Mouse (Mus musculus): Measurements from ENCODE around the gene Jak1. TPM values are rescaled to one million over a fixed set of nuclear protein-coding genes. Genes with fewer than 3 reads are reported as not detected.

Gene Jak1
- polyA plus RNA-seq, 1 experiment, result 46.5 TPM

DNA sequence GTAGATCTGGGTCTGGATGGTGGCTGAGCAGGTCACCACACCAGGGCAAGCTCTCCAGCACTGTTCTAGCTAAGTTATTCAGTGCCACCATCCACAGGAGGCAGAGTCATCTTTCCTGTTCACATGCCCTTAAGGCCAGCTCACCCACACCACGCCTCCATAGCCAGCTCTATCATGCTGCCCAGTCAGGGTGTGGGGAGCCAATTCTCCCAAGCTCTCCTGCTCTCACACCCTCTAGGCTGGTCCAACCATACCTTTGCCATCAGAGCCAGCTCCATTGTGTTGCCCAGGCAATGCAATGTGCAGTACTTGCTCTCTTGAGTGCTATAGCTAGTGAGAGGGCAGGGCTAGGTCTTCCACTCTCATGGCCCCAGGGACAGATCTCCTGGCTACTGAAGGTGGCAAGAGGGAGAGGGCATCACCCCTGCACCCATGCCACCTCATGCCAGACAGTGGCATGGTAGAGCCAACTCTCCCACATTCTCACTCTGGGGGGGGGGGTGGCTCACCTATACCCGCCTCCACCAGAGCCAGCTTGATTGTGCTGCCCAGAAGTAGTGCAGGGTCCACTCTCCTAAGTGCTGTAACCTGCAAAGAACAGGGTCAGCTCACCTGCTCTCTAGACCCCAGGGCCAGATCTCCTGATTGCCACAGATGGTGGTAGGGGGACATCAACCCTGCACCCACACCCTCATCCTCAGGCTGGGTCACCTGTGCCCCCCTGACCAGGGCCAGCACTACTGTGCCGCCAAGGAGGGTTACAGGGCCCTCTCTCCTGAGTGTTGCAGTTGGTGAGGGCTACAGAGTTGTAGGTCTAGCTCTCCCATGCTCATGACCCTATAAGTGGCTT, 25.5 kb downstream of the Jak1 start:
- no peaks in the 10 kb centered on the region for H3K36me3 ChIP-seq (ENCODE audit: control insufficient read depth, insufficient read depth, low read length)
- TF ChIP-seq CTCF (conservative IDR thresholded peaks at IDR 0.05; ENCODE audit: insufficient read depth, insufficient read length, low read depth, low read length) (no peak), POLR2A (IDR thresholded peaks at IDR 0.05; ENCODE audit: low read depth, low read length) (no peak)
- H3K4me1 ChIP-seq (ENCODE audit: control insufficient read depth, insufficient read depth, low read length), result peaks cover 4% of the 10 kb centered on the region
- no peak overlapping the region for H3K4me3 ChIP-seq (ENCODE audit: insufficient read depth, low read depth, low read length)
- WGBS, result 90% methylated on average over 3 of the region's 3 CpGs
- no peaks in the 10 kb centered on the region for H3K27me3 ChIP-seq (replicated peaks; ENCODE audit: control insufficient read depth, insufficient read depth, low read length)
- no peak for DNase-seq
- no peak overlapping the region for H3K27ac ChIP-seq (ENCODE audit: insufficient read depth, low read depth, low read length)

GRCm38 (mm10) chr4:101238589-101238988, 26.5 kb downstream of the Jak1 start:
- H3K4me3 ChIP-seq (ENCODE audit: insufficient read depth, low read depth, low read length), result no peak overlapping the region
- H3K36me3 ChIP-seq (ENCODE audit: control insufficient read depth, insufficient read depth, low read length), result no peaks in the 10 kb centered on the region
- DNase-seq, result no peak
- 67% methylated on average over 4 of the region's 4 CpGs for WGBS
- no peak overlapping the region for H3K27ac ChIP-seq (ENCODE audit: insufficient read depth, low read depth, low read length)
- no peaks in the 10 kb centered on the region for H3K27me3 ChIP-seq (replicated peaks; ENCODE audit: control insufficient read depth, insufficient read depth, low read length)
- peaks cover 11% of the 10 kb centered on the region for H3K4me1 ChIP-seq (ENCODE audit: control insufficient read depth, insufficient read depth, low read length)
- TF ChIP-seq CTCF (conservative IDR thresholded peaks at IDR 0.05; ENCODE audit: insufficient read depth, insufficient read length, low read depth, low read length), result no peak
- TF ChIP-seq POLR2A (IDR thresholded peaks at IDR 0.05; ENCODE audit: low read depth, low read length), result no peak

GRCm38 (mm10) chr4:101236797-101237196, 28.3 kb downstream of the Jak1 start:
- TF ChIP-seq POLR2A (IDR thresholded peaks at IDR 0.05; ENCODE audit: low read depth, low read length), result no peak
- TF ChIP-seq CTCF (conservative IDR thresholded peaks at IDR 0.05; ENCODE audit: insufficient read depth, insufficient read length, low read depth, low read length), result no peak
- Histone ChIP-seq H3K4me3 (ENCODE audit: insufficient read depth, low read depth, low read length) (no peak overlapping the region), H3K27ac (ENCODE audit: insufficient read depth, low read depth, low read length) (no peak overlapping the region), H3K36me3 (ENCODE audit: control insufficient read depth, insufficient read depth, low read length) (no peaks in the 10 kb centered on the region), H3K27me3 (replicated peaks; ENCODE audit: control insufficient read depth, insufficient read depth, low read length) (no peaks in the 10 kb centered on the region), H3K4me1 (ENCODE audit: control insufficient read depth, insufficient read depth, low read length) (peaks cover 13% of the 10 kb centered on the region)
- DNase-seq, result no peak
- 74% methylated on average over 6 of the region's 6 CpGs for WGBS

DNA sequence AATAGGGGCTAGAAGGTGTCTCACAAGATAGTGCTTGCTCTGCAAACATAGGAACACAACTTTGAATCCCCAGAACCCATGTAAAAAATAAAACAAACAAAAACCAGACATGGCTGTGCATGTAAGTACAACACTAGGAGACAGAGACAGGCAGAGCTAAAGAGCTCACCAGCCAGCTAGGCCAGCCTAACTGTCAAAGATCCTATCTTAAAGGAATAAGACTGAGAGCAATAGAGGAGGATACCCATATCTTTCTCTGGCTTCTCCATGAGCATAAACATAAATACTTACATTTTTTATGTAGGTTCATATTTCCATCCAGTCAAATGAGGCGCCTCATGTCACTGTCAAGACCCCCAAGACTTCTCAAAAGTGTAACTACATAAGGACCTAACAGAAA, 29.1 kb downstream of the Jak1 start:
- H3K36me3 ChIP-seq (ENCODE audit: control insufficient read depth, insufficient read depth, low read length), result no peaks in the 10 kb centered on the region
- no peaks in the 10 kb centered on the region for H3K27me3 ChIP-seq (replicated peaks; ENCODE audit: control insufficient read depth, insufficient read depth, low read length)
- no peak for TF ChIP-seq POLR2A (IDR thresholded peaks at IDR 0.05; ENCODE audit: low read depth, low read length)
- TF ChIP-seq CTCF (conservative IDR thresholded peaks at IDR 0.05; ENCODE audit: insufficient read depth, insufficient read length, low read depth, low read length), result no peak
- no peak overlapping the region for H3K4me3 ChIP-seq (ENCODE audit: insufficient read depth, low read depth, low read length)
- 100% methylated on average over 1 of the region's 1 CpGs for WGBS
- no peak overlapping the region for H3K27ac ChIP-seq (ENCODE audit: insufficient read depth, low read depth, low read length)
- DNase-seq, result no peak
- peaks cover 13% of the 10 kb centered on the region for H3K4me1 ChIP-seq (ENCODE audit: control insufficient read depth, insufficient read depth, low read length)

GRCm38 (mm10) chr4:101234753-101235152, 30.3 kb downstream of the Jak1 start:
- Histone ChIP-seq H3K4me3 (ENCODE audit: insufficient read depth, low read depth, low read length) (no peak overlapping the region), H3K36me3 (ENCODE audit: control insufficient read depth, insufficient read depth, low read length) (no peaks in the 10 kb centered on the region), H3K27me3 (replicated peaks; ENCODE audit: control insufficient read depth, insufficient read depth, low read length) (no peaks in the 10 kb centered on the region), H3K4me1 (ENCODE audit: control insufficient read depth, insufficient read depth, low read length) (peaks cover 13% of the 10 kb centered on the region), H3K27ac (ENCODE audit: insufficient read depth, low read depth, low read length) (no peak overlapping the region)
- TF ChIP-seq CTCF (conservative IDR thresholded peaks at IDR 0.05; ENCODE audit: insufficient read depth, insufficient read length, low read depth, low read length), result no peak
- TF ChIP-seq POLR2A (IDR thresholded peaks at IDR 0.05; ENCODE audit: low read depth, low read length), result no peak
- DNase-seq, result no peak
- WGBS, result 39% methylated on average over 1 of the region's 1 CpGs

DNA sequence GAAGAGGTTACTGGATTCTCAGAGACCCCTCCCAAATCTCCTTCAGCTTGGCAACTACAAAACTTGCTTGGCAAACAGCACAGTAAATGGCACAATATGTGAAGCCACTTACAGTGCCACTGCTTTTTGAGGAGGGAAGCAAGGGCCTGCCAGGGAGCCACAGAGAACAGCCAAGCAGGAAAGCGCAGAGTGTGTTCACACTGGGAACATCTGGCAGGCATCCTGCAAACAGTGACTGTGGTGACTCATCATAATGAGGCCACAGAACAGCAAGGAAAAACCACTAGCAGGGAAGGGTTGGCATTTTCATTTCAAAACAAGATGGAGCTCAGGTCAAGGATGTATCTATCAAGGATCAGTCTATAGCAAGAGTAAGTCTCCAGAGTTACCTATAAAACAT, 30.8 kb downstream of the Jak1 start:
- DNase-seq, result peak; percentile 80
- Histone ChIP-seq H3K4me3 (ENCODE audit: insufficient read depth, low read depth, low read length) (no peak overlapping the region), H3K27ac (ENCODE audit: insufficient read depth, low read depth, low read length) (no peak overlapping the region), H3K27me3 (replicated peaks; ENCODE audit: control insufficient read depth, insufficient read depth, low read length) (no peaks in the 10 kb centered on the region), H3K36me3 (ENCODE audit: control insufficient read depth, insufficient read depth, low read length) (no peaks in the 10 kb centered on the region), H3K4me1 (ENCODE audit: control insufficient read depth, insufficient read depth, low read length) (peaks cover 13% of the 10 kb centered on the region)
- TF ChIP-seq POLR2A (IDR thresholded peaks at IDR 0.05; ENCODE audit: low read depth, low read length), result no peak
- TF ChIP-seq CTCF (conservative IDR thresholded peaks at IDR 0.05; ENCODE audit: insufficient read depth, insufficient read length, low read depth, low read length), result no peak
- WGBS, result 17% methylated on average over 1 of the region's 1 CpGs

DNA sequence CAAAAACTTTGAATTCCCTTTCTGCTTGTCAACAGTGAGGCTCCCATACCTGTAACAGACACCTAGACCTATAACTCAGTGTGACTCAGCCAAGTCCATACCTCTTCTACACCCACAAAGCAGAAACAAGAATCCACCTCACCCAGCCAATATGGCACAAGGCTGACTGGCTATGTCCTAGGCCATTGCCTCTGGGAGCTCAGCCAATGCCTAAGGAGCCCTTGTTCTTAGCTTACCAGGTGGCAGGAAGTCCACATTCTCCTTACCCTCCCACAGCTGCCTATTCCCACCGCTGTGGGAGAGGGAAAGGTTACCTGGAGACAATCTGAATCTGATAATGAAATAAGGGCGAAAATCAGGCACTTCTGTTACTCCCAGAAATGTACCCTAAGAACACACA, 34.5 kb downstream of the Jak1 start:
- Histone ChIP-seq H3K36me3 (ENCODE audit: control insufficient read depth, insufficient read depth, low read length) (no peaks in the 10 kb centered on the region), H3K4me3 (ENCODE audit: insufficient read depth, low read depth, low read length) (no peak overlapping the region), H3K27ac (ENCODE audit: insufficient read depth, low read depth, low read length) (no peak overlapping the region), H3K27me3 (replicated peaks; ENCODE audit: control insufficient read depth, insufficient read depth, low read length) (no peaks in the 10 kb centered on the region), H3K4me1 (ENCODE audit: control insufficient read depth, insufficient read depth, low read length) (peaks cover 22% of the 10 kb centered on the region; the same call in 1 of the 2 replicates)
- TF ChIP-seq CTCF (conservative IDR thresholded peaks at IDR 0.05; ENCODE audit: insufficient read depth, insufficient read length, low read depth, low read length) (no peak), POLR2A (IDR thresholded peaks at IDR 0.05; ENCODE audit: low read depth, low read length) (no peak)
- 73% methylated on average over 2 of the region's 2 CpGs for WGBS
- DNase-seq, result no peak

Data from kidney, adult 2 months (tissue).